In the genomic region with DNA sequence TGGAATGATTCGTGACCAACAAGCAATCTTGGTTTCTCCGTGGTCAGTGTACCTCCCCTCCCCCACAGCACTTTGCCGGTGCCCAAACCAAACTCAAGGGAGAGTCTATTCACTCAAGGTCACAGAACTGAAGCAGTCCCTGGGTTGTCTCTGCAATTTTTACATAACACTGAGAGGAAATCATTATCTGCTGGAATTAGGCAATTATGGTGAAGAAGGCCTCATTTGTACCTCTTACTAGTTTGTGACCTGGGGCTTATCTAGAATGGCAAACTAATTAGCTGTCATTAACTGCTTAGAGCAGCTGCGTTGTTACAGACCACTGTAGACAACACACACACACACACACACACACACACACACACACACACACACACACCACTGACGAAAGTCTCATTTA, we compare ENCODE assay signal across 10 mouse cellular contexts.
DNase-seq lines count a peak whose midpoint lies in the region; ATAC-seq and TF ChIP-seq lines count a peak whose summit lies in the region.
"Had no signal": no experiment of that assay in that cellular context is flagged by ENCODE, and none has a peak within 500 bp of the region (broad histone marks: within the 10 kb centered on the region; RNA-seq: fewer than 3 reads in every experiment).

No protein-coding gene starts in this region.

- no peak overlapping the region for H3K27ac ChIP-seq in forebrain, embryonic 11.5 days (ENCODE audit: low read depth, low read length)
- no peak overlapping the region for H3K27ac ChIP-seq in forebrain, embryonic 10.5 days
- H3K27ac ChIP-seq in liver, embryonic 12.5 days = peak overlapping the region; percentile 59
- peak overlapping the region; percentile 40; the same call in 1 of the 2 replicates for H3K27ac ChIP-seq in embryonic facial prominence, embryonic 10.5 days (replicated peaks)
- H3K27ac ChIP-seq in midbrain, postnatal 0 days (ENCODE audit: low read depth, low read length) = no peak overlapping the region
- no peak overlapping the region for H3K27ac ChIP-seq in kidney, embryonic 15.5 days

- TF ChIP-seq CTCF in midbrain, postnatal 0 days (IDR thresholded peaks at IDR 0.05) = no peak

- peak; percentile 53 for DNase-seq in forebrain, embryonic 11.5 days (ENCODE audit: low spot score)
- DNase-seq in forebrain, embryonic 10.5 days (ENCODE audit: extremely low spot score, low spot score) = no peak
- no peak for DNase-seq in liver
- DNase-seq in embryonic facial prominence, embryonic 10.5 days (ENCODE audit: low spot score) = peak; percentile 28
- DNase-seq in midbrain, postnatal 0 days (ENCODE audit: low spot score) = peak; percentile 28
- no peak for DNase-seq in spleen, postnatal 14 days (ENCODE audit: low spot score in 2 of 2)
- DNase-seq: cerebellum, postnatal 10 days; kidney, postnatal 4 days had no signal

- peaks cover 16% of the 10 kb centered on the region; the same call in 1 of the 2 replicates for H3K4me1 ChIP-seq in forebrain, embryonic 11.5 days (replicated peaks; ENCODE audit: control insufficient read depth, insufficient read depth, low read length)
- peaks cover 40% of the 10 kb centered on the region for H3K4me1 ChIP-seq in forebrain, embryonic 10.5 days
- peaks cover 20% of the 10 kb centered on the region for H3K4me1 ChIP-seq in liver, embryonic 12.5 days
- H3K4me1 ChIP-seq in embryonic facial prominence, embryonic 10.5 days = peaks cover 39% of the 10 kb centered on the region
- peaks cover 6% of the 10 kb centered on the region for H3K4me1 ChIP-seq in midbrain, postnatal 0 days (ENCODE audit: insufficient read depth, low read length)
- H3K4me1 ChIP-seq in kidney, embryonic 15.5 days = peaks cover 9% of the 10 kb centered on the region; the same call in 1 of the 2 replicates

- H3K36me3 ChIP-seq in forebrain, embryonic 11.5 days (ENCODE audit: control insufficient read depth, insufficient read depth, low read length) = no peaks in the 10 kb centered on the region
- no peaks in the 10 kb centered on the region for H3K36me3 ChIP-seq in forebrain, embryonic 10.5 days (replicated peaks)
- H3K36me3 ChIP-seq in liver, embryonic 12.5 days = peaks cover 28% of the 10 kb centered on the region
- no peaks in the 10 kb centered on the region for H3K36me3 ChIP-seq in embryonic facial prominence, embryonic 10.5 days (replicated peaks)
- no peaks in the 10 kb centered on the region for H3K36me3 ChIP-seq in midbrain, postnatal 0 days (ENCODE audit: insufficient read depth, low read length)
- H3K36me3 ChIP-seq in kidney, embryonic 15.5 days = no peaks in the 10 kb centered on the region

- no peak overlapping the region for H3K4me3 ChIP-seq in forebrain, embryonic 11.5 days (ENCODE audit: low read depth, low read length)
- no peak overlapping the region for H3K4me3 ChIP-seq in forebrain, embryonic 10.5 days
- H3K4me3 ChIP-seq in liver, embryonic 12.5 days = no peak overlapping the region
- no peak overlapping the region for H3K4me3 ChIP-seq in embryonic facial prominence, embryonic 10.5 days
- H3K4me3 ChIP-seq in midbrain, postnatal 0 days (ENCODE audit: low read depth, low read length) = no peak overlapping the region
- no peak overlapping the region for H3K4me3 ChIP-seq in kidney, embryonic 15.5 days (replicated peaks)

- H3K9me3 ChIP-seq in forebrain, embryonic 11.5 days (ENCODE audit: control insufficient read depth, low read length) = no peaks in the 10 kb centered on the region
- no peaks in the 10 kb centered on the region for H3K9me3 ChIP-seq in forebrain, embryonic 10.5 days
- no peaks in the 10 kb centered on the region for H3K9me3 ChIP-seq in liver, embryonic 12.5 days (replicated peaks)
- H3K9me3 ChIP-seq in embryonic facial prominence, embryonic 10.5 days = no peaks in the 10 kb centered on the region
- no peaks in the 10 kb centered on the region for H3K9me3 ChIP-seq in midbrain, postnatal 0 days (ENCODE audit: low read length)
- no peaks in the 10 kb centered on the region for H3K9me3 ChIP-seq in kidney, embryonic 15.5 days (replicated peaks)

- 17% methylated on average over 5 of the region's 5 CpGs for WGBS in forebrain, embryonic 11.5 days
- WGBS in forebrain, embryonic 10.5 days = 17% methylated on average over 5 of the region's 5 CpGs
- 24% methylated on average over 5 of the region's 5 CpGs for WGBS in liver, embryonic 12.5 days (ENCODE audit: insufficient replicate concordance)
- 22% methylated on average over 5 of the region's 5 CpGs for WGBS in embryonic facial prominence, embryonic 10.5 days
- 52% methylated on average over 5 of the region's 5 CpGs for WGBS in midbrain, postnatal 0 days
- 37% methylated on average over 5 of the region's 5 CpGs for WGBS in kidney, embryonic 15.5 days

- ATAC-seq in forebrain, embryonic 11.5 days (replicated peaks; ENCODE audit: low FRiP score) = peak; percentile 64
- ATAC-seq in liver, embryonic 12.5 days = no peak
- ATAC-seq in midbrain, postnatal 0 days (ENCODE audit: low FRiP score) = no peak
- no peak for ATAC-seq in kidney, embryonic 15.5 days (replicated peaks; ENCODE audit: low FRiP score)

- no peaks in the 10 kb centered on the region for H3K27me3 ChIP-seq in forebrain, embryonic 11.5 days (ENCODE audit: control insufficient read depth, insufficient read depth, low read length)
- no peaks in the 10 kb centered on the region for H3K27me3 ChIP-seq in forebrain, embryonic 10.5 days (ENCODE audit: poor library complexity, severe bottlenecking)
- no peaks in the 10 kb centered on the region for H3K27me3 ChIP-seq in liver, embryonic 12.5 days (replicated peaks)
- H3K27me3 ChIP-seq in embryonic facial prominence, embryonic 10.5 days (replicated peaks; ENCODE audit: low read depth, poor library complexity, severe bottlenecking) = no peaks in the 10 kb centered on the region
- H3K27me3 ChIP-seq in midbrain, postnatal 0 days (ENCODE audit: insufficient read depth, low read length) = no peaks in the 10 kb centered on the region
- no peaks in the 10 kb centered on the region for H3K27me3 ChIP-seq in kidney, embryonic 15.5 days

- H3K4me2 ChIP-seq in forebrain, embryonic 11.5 days (ENCODE audit: low read depth, low read length, severe bottlenecking) = no peak overlapping the region
- H3K4me2 ChIP-seq in liver, embryonic 12.5 days = no peak overlapping the region
- no peak overlapping the region for H3K4me2 ChIP-seq in midbrain, postnatal 0 days (ENCODE audit: low read depth, low read length, poor library complexity, severe bottlenecking)
- H3K4me2 ChIP-seq in kidney, embryonic 15.5 days = no peak overlapping the region

- no peak overlapping the region for H3K9ac ChIP-seq in forebrain, embryonic 11.5 days (ENCODE audit: low read length)
- no peak overlapping the region for H3K9ac ChIP-seq in liver, embryonic 12.5 days
- H3K9ac ChIP-seq in midbrain, postnatal 0 days (replicated peaks; ENCODE audit: low read length, poor library complexity, severe bottlenecking) = no peak overlapping the region
- H3K9ac ChIP-seq in kidney, embryonic 15.5 days = no peak overlapping the region

Comparison
In these comparisons a context has a peak if more than half of its experiments do, and no peak if none do; other contexts are left out.
1. DNase-seq: peak in forebrain, embryonic 11.5 days (single experiment), embryonic facial prominence, embryonic 10.5 days (single experiment) and midbrain, postnatal 0 days (single experiment); none in forebrain, embryonic 10.5 days (single experiment), liver (single experiment) and spleen, postnatal 14 days (0 of 2).
2. H3K27ac ChIP-seq: peak in liver, embryonic 12.5 days (single experiment) and embryonic facial prominence, embryonic 10.5 days (single experiment); none in forebrain, embryonic 11.5 days (single experiment), forebrain, embryonic 10.5 days (single experiment), midbrain, postnatal 0 days (single experiment) and kidney, embryonic 15.5 days (single experiment).